In the genomic region with DNA sequence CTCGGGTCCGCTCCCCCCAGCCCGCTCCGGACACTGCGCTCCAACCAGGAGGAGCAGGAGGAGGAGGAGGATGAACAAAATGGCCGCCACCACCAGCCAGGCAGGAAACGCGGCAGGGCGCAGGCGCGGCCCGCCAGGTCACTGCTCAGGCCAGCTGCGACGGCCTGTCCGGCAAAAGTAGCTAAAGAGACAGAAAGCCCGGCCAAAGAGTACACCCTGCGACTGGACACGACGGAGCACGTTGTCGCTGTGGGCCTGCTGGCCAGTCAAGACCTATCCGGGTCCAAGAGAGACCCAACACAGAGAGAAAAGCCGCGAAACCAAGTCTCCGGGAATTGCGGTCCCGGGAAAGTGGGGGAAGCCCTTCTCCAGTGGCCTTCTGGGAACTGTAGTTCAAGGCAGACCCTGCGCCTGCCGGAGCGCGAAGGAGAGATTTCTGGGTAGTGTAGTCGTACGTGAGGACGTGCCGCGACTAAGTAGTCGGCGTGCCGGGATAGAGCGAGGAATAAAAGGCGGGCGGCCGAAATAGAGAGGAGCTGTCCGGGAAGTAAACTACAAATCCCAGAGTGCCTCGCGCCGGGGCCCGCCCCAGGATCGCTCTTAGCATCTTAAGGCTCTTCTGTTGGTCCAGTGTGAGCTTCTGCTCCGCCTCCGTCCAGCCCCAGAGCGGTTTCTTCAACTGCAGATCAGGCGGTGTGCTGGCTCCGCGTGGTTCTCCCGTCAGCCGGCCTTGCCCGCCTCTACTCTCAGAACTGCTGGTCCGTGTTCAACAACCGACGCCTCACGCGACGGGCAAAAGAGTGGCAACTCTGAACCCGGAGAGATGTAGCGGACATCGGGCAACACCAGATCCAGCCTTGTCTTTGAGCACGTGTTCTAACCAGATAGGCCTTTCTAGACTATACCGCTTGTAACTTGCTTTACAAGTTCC, we compare ENCODE assay signal across 8 mouse cellular contexts. TPM values are rescaled to one million over a fixed set of nuclear protein-coding genes. Genes with fewer than 3 reads are reported as not detected.
DNase-seq lines count a peak whose midpoint lies in the region; ATAC-seq and TF ChIP-seq lines count a peak whose summit lies in the region.

Tial1 (minus strand) TSS at position 433 of the 931 bp plus-strand sequence.

- peaks cover 12% of the 10 kb centered on the region for H3K4me1 ChIP-seq in heart, embryonic 12.5 days (replicated peaks)
- peaks cover 16% of the 10 kb centered on the region for H3K4me1 ChIP-seq in kidney, postnatal 0 days (replicated peaks; ENCODE audit: insufficient read depth, low read length)
- peaks cover 18% of the 10 kb centered on the region for H3K4me1 ChIP-seq in liver, embryonic 11.5 days (replicated peaks; ENCODE audit: control insufficient read depth, insufficient read depth, low read length)
- peaks cover 12% of the 10 kb centered on the region for H3K4me1 ChIP-seq in stomach, embryonic 14.5 days (ENCODE audit: control insufficient read depth, insufficient read depth, low read length)

- WGBS in heart, embryonic 12.5 days = under 1% methylated on average over 69 of the region's 69 CpGs
- under 1% methylated on average over 69 of the region's 69 CpGs for WGBS in kidney, postnatal 0 days
- WGBS in liver, embryonic 11.5 days = under 1% methylated on average over 69 of the region's 69 CpGs
- under 1% methylated on average over 69 of the region's 69 CpGs for WGBS in stomach, embryonic 14.5 days

- H3K4me2 ChIP-seq in heart, embryonic 12.5 days = peak within 1 kb of the TSS; percentile 92
- peak within 1 kb of the TSS; percentile 83 for H3K4me2 ChIP-seq in kidney, postnatal 0 days (ENCODE audit: low read length)
- H3K4me2 ChIP-seq in liver, embryonic 11.5 days = peak within 1 kb of the TSS; percentile 94
- peak within 1 kb of the TSS; percentile 88 for H3K4me2 ChIP-seq in stomach, embryonic 14.5 days (replicated peaks; ENCODE audit: low read depth, low read length)

- H3K27me3 ChIP-seq in heart, embryonic 12.5 days (replicated peaks) = no peaks in the 10 kb centered on the region
- H3K27me3 ChIP-seq in kidney, postnatal 0 days (ENCODE audit: insufficient read depth, low read length) = no peaks in the 10 kb centered on the region
- H3K27me3 ChIP-seq in liver, embryonic 11.5 days (replicated peaks; ENCODE audit: control insufficient read depth, insufficient read depth, low read length) = no peaks in the 10 kb centered on the region
- no peaks in the 10 kb centered on the region for H3K27me3 ChIP-seq in stomach, embryonic 14.5 days (ENCODE audit: control insufficient read depth, insufficient read depth, low read length)

- peak; percentile 98 for DNase-seq in CD4-positive helper T cell, adult 2 months (ENCODE audit: low read depth, low spot score)
- DNase-seq in brain, embryonic 18.5 days (ENCODE audit: low read depth, low spot score) = peak; percentile 98
- peak; percentile 100 for DNase-seq in kidney, postnatal 0 days (ENCODE audit: low spot score)
- peak; percentile 97 for DNase-seq in liver, embryonic 11.5 days (ENCODE audit: low spot score)
- peak; percentile 96 for DNase-seq in naive thymus-derived CD4-positive, alpha-beta T cell, adult 2 months (ENCODE audit: low read depth)

- H3K9me3 ChIP-seq in heart, embryonic 12.5 days (replicated peaks) = no peaks in the 10 kb centered on the region
- H3K9me3 ChIP-seq in kidney, postnatal 0 days (replicated peaks; ENCODE audit: low read length) = no peaks in the 10 kb centered on the region
- no peaks in the 10 kb centered on the region for H3K9me3 ChIP-seq in liver, embryonic 11.5 days (ENCODE audit: control insufficient read depth, low read length)
- H3K9me3 ChIP-seq in stomach, embryonic 14.5 days (ENCODE audit: control insufficient read depth, low read depth, low read length) = no peaks in the 10 kb centered on the region

- peak; percentile 89 for ATAC-seq in erythroid progenitor cell, adult 5-6 weeks (replicated peaks; ENCODE audit: low FRiP score, poor library complexity, severe bottlenecking)
- ATAC-seq in heart, embryonic 12.5 days (ENCODE audit: insufficient number of reproducible peaks, low FRiP score) = peak; percentile 98
- ATAC-seq in kidney, postnatal 0 days (replicated peaks; ENCODE audit: low FRiP score, low read depth) = peak; percentile 99
- peak; percentile 96 for ATAC-seq in liver, embryonic 11.5 days (replicated peaks; ENCODE audit: low FRiP score)
- ATAC-seq in stomach, embryonic 14.5 days (ENCODE audit: insufficient number of reproducible peaks, insufficient read depth, low FRiP score, low read depth) = peak; percentile 99

- H3K27ac ChIP-seq in heart, embryonic 12.5 days (ENCODE audit: poor library complexity, severe bottlenecking) = peak within 1 kb of the TSS; percentile 95
- peak within 1 kb of the TSS; percentile 97 for H3K27ac ChIP-seq in kidney, postnatal 0 days
- peak within 1 kb of the TSS; percentile 93 for H3K27ac ChIP-seq in liver, embryonic 11.5 days (ENCODE audit: low read depth, low read length)
- peak within 1 kb of the TSS; percentile 93 for H3K27ac ChIP-seq in stomach, embryonic 14.5 days (ENCODE audit: low read length)

- H3K4me3 ChIP-seq in heart, embryonic 12.5 days = peak within 1 kb of the TSS; percentile 96
- peak within 1 kb of the TSS; percentile 83 for H3K4me3 ChIP-seq in kidney, postnatal 0 days (replicated peaks; ENCODE audit: low read depth, low read length)
- peak within 1 kb of the TSS; percentile 98 for H3K4me3 ChIP-seq in liver, embryonic 11.5 days (ENCODE audit: low read depth, low read length)
- H3K4me3 ChIP-seq in stomach, embryonic 14.5 days (ENCODE audit: low read depth, low read length) = peak within 1 kb of the TSS; percentile 96

- H3K36me3 ChIP-seq in heart, embryonic 12.5 days = no peaks in the 10 kb centered on the region
- H3K36me3 ChIP-seq in kidney, postnatal 0 days (ENCODE audit: insufficient read depth, low read length) = no peaks in the 10 kb centered on the region
- H3K36me3 ChIP-seq in liver, embryonic 11.5 days (ENCODE audit: control insufficient read depth, insufficient read depth, low read length) = no peaks in the 10 kb centered on the region
- no peaks in the 10 kb centered on the region for H3K36me3 ChIP-seq in stomach, embryonic 14.5 days (ENCODE audit: control insufficient read depth, insufficient read depth, low read length)

- H3K9ac ChIP-seq in heart, embryonic 12.5 days = peak within 1 kb of the TSS; percentile 95
- H3K9ac ChIP-seq in kidney, postnatal 0 days (ENCODE audit: low read depth, low read length) = peak within 1 kb of the TSS; percentile 79
- peak within 1 kb of the TSS; percentile 97 for H3K9ac ChIP-seq in liver, embryonic 11.5 days (ENCODE audit: low read depth, low read length)
- H3K9ac ChIP-seq in stomach, embryonic 14.5 days (replicated peaks; ENCODE audit: low read depth, low read length) = peak within 1 kb of the TSS; percentile 82

- TF ChIP-seq CTCF in kidney, postnatal 0 days (IDR thresholded peaks at IDR 0.05; ENCODE audit: low read depth) = no peak

RNA-seq across cellular contexts. Expression of gene Tial1, which starts in this region (rescaled TPM):
- total RNA-seq in erythroid progenitor cell, adult 5-6 weeks (2015; ENCODE audit: low replicate concordance) = 249 and 259 TPM in 2 replicates
- total RNA-seq in erythroid progenitor cell, adult 5-6 weeks (2017; ENCODE audit: low replicate concordance) = 89.1 and 150 TPM in 2 replicates
- polyA plus RNA-seq in heart, embryonic 12.5 days (2016; fragmentation: Nextera tagmentation; extraction: Ambion mirVana) = 20.6 and 21.9 TPM in 2 replicates
- polyA plus RNA-seq in kidney, postnatal 0 days (2015; fragmentation: Nextera tagmentation; extraction: Ambion mirVana) = 21.4 and 23.5 TPM in 2 replicates
- polyA plus RNA-seq in liver, embryonic 11.5 days (2014; fragmentation: Nextera tagmentation; extraction: Ambion mirVana) = 34.0 and 34.8 TPM in 2 replicates
- polyA plus RNA-seq in stomach, embryonic 14.5 days (2014; fragmentation: Nextera tagmentation; extraction: Ambion mirVana) = 46.6 and 48.8 TPM in 2 replicates

Comparison
In these comparisons a context has a peak if more than half of its experiments do, and no peak if none do; other contexts are left out.
1. Peak in every context shown above with its lines: DNase-seq, ATAC-seq, H3K4me3 ChIP-seq and H3K27ac ChIP-seq.